Mouse (Mus musculus): Measurements from ENCODE around the gene Mmab.

Mmab gene

GRCm38 (mm10) chr5:114443566-114444367 is at the start of gene Mmab, which contains the start of gene Mvk:
Gene Mmab, minus strand, starts transcription at chr5:114444060.
Gene Mvk, plus strand, starts transcription at chr5:114444269.
- DNase-seq (ENCODE audit: low spot score in 2 of 2) = peak; percentile 99

- DNase-seq (ENCODE audit: low spot score in 2 of 2) = no peak
Measured at GRCm38 (mm10) chr5:114490241-114490640, 46.4 kb upstream of the Mmab start.

GRCm38 (mm10) chr5:114489570-114489969 is 45.7 kb upstream of the Mmab start:
- no peak for DNase-seq (ENCODE audit: low spot score in 2 of 2)

- no peak for DNase-seq (ENCODE audit: low spot score in 2 of 2)
Measured at GRCm38 (mm10) chr5:114485685-114486084, 41.8 kb upstream of the Mmab start.

- DNase-seq (ENCODE audit: low spot score in 2 of 2) = no peak
Measured at GRCm38 (mm10) chr5:114482587-114483011, 38.7 kb upstream of the Mmab start.

- DNase-seq (ENCODE audit: low spot score in 2 of 2) = no peak
Measured at GRCm38 (mm10) chr5:114478267-114478666, 34.4 kb upstream of the Mmab start.

- DNase-seq (ENCODE audit: low spot score in 2 of 2) = peak; percentile 26 to 35
Measured at GRCm38 (mm10) chr5:114474741-114475491, 31.1 kb upstream of the Mmab start.

GRCm38 (mm10) chr5:114470359-114470758 is 26.5 kb upstream of the Mmab start:
- no peak for DNase-seq (ENCODE audit: low spot score in 2 of 2)

GRCm38 (mm10) chr5:114468007-114468406 is 24.1 kb upstream of the Mmab start:
- DNase-seq (ENCODE audit: low spot score in 2 of 2) = no peak

GRCm38 (mm10) chr5:114467430-114467829 is 23.6 kb upstream of the Mmab start:
- DNase-seq (ENCODE audit: low spot score in 2 of 2) = peak; percentile 26 to 40

GRCm38 (mm10) chr5:114467019-114467418 is 23.2 kb upstream of the Mmab start:
- no peak for DNase-seq (ENCODE audit: low spot score in 2 of 2)

GRCm38 (mm10) chr5:114465641-114466040 is 21.8 kb upstream of the Mmab start:
- DNase-seq (ENCODE audit: low spot score in 2 of 2) = no peak

- DNase-seq (ENCODE audit: low spot score in 2 of 2) = no peak
Measured at GRCm38 (mm10) chr5:114464561-114464960, 20.7 kb upstream of the Mmab start.

GRCm38 (mm10) chr5:114462067-114463040 is 18.5 kb upstream of the Mmab start:
- no peak for DNase-seq (ENCODE audit: low spot score in 2 of 2)

- DNase-seq (ENCODE audit: low spot score in 2 of 2) = peak; percentile 73 to 77
Measured at GRCm38 (mm10) chr5:114461238-114461637, 17.4 kb upstream of the Mmab start.

GRCm38 (mm10) chr5:114456995-114457605 is 13.2 kb upstream of the Mmab start:
- no peak for DNase-seq (ENCODE audit: low spot score in 2 of 2)

GRCm38 (mm10) chr5:114456287-114456686 is 12.4 kb upstream of the Mmab start:
- no peak for DNase-seq (ENCODE audit: low spot score in 2 of 2)

GRCm38 (mm10) chr5:114449011-114449410 is 5.2 kb upstream of the Mmab start:
- DNase-seq (ENCODE audit: low spot score in 2 of 2) = no peak

GRCm38 (mm10) chr5:114444368-114444692 is 470 bp upstream of the Mmab start:
- DNase-seq (ENCODE audit: low spot score in 2 of 2) = no peak

GRCm38 (mm10) chr5:114435588-114435987 is 8.3 kb downstream of the Mmab start:
- no peak for DNase-seq (ENCODE audit: low spot score in 2 of 2)

- DNase-seq (ENCODE audit: low spot score in 2 of 2) = no peak
Measured at GRCm38 (mm10) chr5:114434359-114434758, 9.5 kb downstream of the Mmab start.
